Mouse (Mus musculus) myocyte (in vitro differentiated cells): Measurements from ENCODE around the gene Ep400. TPM values are rescaled to one million over a fixed set of nuclear protein-coding genes. Genes with fewer than 3 reads are reported as not detected.

Experiments used
- H3K27me3 ChIP-seq: one replicate; pipeline ENCODE4 v1.6.1; 2011; ENCODE audit not compliant: control insufficient read depth, insufficient read depth, insufficient read length
- H3K36me3 ChIP-seq: one replicate; pipeline ENCODE4 v1.6.1; 2011; ENCODE audit not compliant: control insufficient read depth, insufficient read depth
- H3K4me2 ChIP-seq: one replicate; pipeline ENCODE4 v1.6.1; 2011; ENCODE audit warnings: low read depth, control low read depth
- H3K4me3 ChIP-seq: one replicate; pipeline ENCODE4 v1.5.1; 2011; ENCODE audit warnings: mild to moderate bottlenecking, control low read depth, moderate library complexity
- H3K79me2 ChIP-seq: one replicate; pipeline ENCODE4 v1.6.1; 2011; ENCODE audit not compliant: control insufficient read depth, insufficient read depth
- H3ac ChIP-seq: one replicate; pipeline ENCODE4 v1.6.1; 2011; ENCODE audit not compliant: control insufficient read depth, insufficient read length
- CEBPB ChIP-seq: IDR thresholded peaks from 2 replicates; pipeline ENCODE4 v1.6.1; 2011; ENCODE audit warnings: mild to moderate bottlenecking, moderate library complexity; ENCODE audit not compliant: poor library complexity, insufficient read depth, severe bottlenecking
- E2F4 ChIP-seq: IDR thresholded peaks from one replicate; pipeline ENCODE4 v1.6.1; 2011; ENCODE audit warnings: mild to moderate bottlenecking, control low read depth, moderate library complexity; ENCODE audit not compliant: insufficient read depth
- MAX ChIP-seq: IDR thresholded peaks from one replicate; pipeline ENCODE4 v1.6.1; 2011; ENCODE audit warnings: low read depth, mild to moderate bottlenecking, control low read depth
- MYOD1 ChIP-seq, 3 experiments: IDR thresholded peaks; one replicate each; pipeline ENCODE4 v1.6.1; 2011; ENCODE audit warnings: control low read depth in 2 of 3, low read depth in 2 of 3, mild to moderate bottlenecking in 2 of 3, moderate library complexity in 1 of 3; ENCODE audit not compliant: insufficient read length in 2 of 3, control insufficient read depth in 1 of 3
- MYOG ChIP-seq, 3 experiments: IDR thresholded peaks; one replicate each; pipeline ENCODE4 v1.6.1; 2011; ENCODE audit warnings: control low read depth in 2 of 3, low read depth in 2 of 3, mild to moderate bottlenecking in 2 of 3; ENCODE audit not compliant: insufficient read length in 2 of 3, control insufficient read depth in 1 of 3, insufficient read depth in 1 of 3
- POLR2A ChIP-seq: IDR thresholded peaks from one replicate; pipeline ENCODE4 v1.6.1; 2011; ENCODE audit warnings: low read depth, mild to moderate bottlenecking, control low read depth, moderate library complexity; ENCODE audit not compliant: insufficient read length
- POLR2AphosphoS2 ChIP-seq: IDR thresholded peaks from one replicate; pipeline ENCODE4 v1.6.1; 2011; ENCODE audit warnings: low read depth, control low read depth; ENCODE audit not compliant: insufficient read length
- REST ChIP-seq: IDR thresholded peaks from one replicate; pipeline ENCODE4 v1.6.1; 2011; ENCODE audit warnings: mild to moderate bottlenecking, control low read depth, moderate library complexity; ENCODE audit not compliant: insufficient read depth, insufficient read length
- SRF ChIP-seq: IDR thresholded peaks from one replicate; pipeline ENCODE4 v1.6.1; 2011; ENCODE audit warnings: low read depth; ENCODE audit not compliant: control insufficient read depth, insufficient read length
- TCF12 ChIP-seq: IDR thresholded peaks from one replicate; pipeline ENCODE4 v1.6.1; 2011; ENCODE audit warnings: mild to moderate bottlenecking, control low read depth; ENCODE audit not compliant: poor library complexity, insufficient read depth, severe bottlenecking
- TCF3 ChIP-seq: IDR thresholded peaks from one replicate; pipeline ENCODE4 v1.6.1; 2011; ENCODE audit warnings: low read depth, control low read depth; ENCODE audit not compliant: insufficient read length
- USF1 ChIP-seq: IDR thresholded peaks from one replicate; pipeline ENCODE4 v1.6.1; 2011; ENCODE audit warnings: low read depth, mild to moderate bottlenecking, control low read depth, moderate library complexity
- polyA plus RNA-seq: library from polyadenylated mRNA; unstranded; fragments of >200 nt; fragmentation: generic; extraction: Trizol; gene quantifications from one replicate; pipeline ENCODE4 v1.2.1, GENCODE M21; 2012; ENCODE audit warnings: missing spikeins

Gene Ep400
- polyA plus RNA-seq, 1 experiment = 22.0 TPM

DNA sequence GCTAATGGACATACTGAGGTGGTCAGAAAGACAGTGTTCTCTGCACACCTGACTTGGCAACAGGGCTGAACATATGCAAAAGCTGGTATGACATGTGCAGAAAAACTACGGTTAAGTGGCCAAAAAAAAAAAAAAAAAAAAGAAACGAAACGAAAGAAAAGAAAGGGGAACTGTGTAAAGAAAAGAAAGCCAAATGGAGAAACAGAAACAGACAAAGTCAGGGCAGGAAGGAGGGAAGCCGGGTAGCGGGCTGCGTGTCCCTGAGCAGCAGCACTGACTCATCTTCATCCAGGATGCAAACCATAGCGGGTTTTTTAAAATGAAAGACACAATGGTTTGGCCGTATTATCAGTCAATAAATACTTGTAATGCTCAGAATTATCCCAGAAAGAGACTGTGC is 88.5 kb downstream of the Ep400 start:
- no peak overlapping the region for H3K4me2 ChIP-seq
- no peak overlapping the region for H3ac ChIP-seq
- TF ChIP-seq CEBPB (no peak), SRF (no peak), POLR2A (no peak), REST (no peak), TCF12 (no peak), TCF3 (no peak), E2F4 (no peak), MAX (no peak), MYOD1 (IDR thresholded peaks at IDR 0.05; ENCODE audit: control insufficient read depth in 1 of 3, insufficient read length in 2 of 3, low read depth in 2 of 3) (no peak)
- no peaks in the 10 kb centered on the region for H3K27me3 ChIP-seq
- peaks cover 54% of the 10 kb centered on the region for H3K36me3 ChIP-seq
- no peaks in the 10 kb centered on the region for H3K79me2 ChIP-seq
- H3K4me3 ChIP-seq = no peak overlapping the region

DNA sequence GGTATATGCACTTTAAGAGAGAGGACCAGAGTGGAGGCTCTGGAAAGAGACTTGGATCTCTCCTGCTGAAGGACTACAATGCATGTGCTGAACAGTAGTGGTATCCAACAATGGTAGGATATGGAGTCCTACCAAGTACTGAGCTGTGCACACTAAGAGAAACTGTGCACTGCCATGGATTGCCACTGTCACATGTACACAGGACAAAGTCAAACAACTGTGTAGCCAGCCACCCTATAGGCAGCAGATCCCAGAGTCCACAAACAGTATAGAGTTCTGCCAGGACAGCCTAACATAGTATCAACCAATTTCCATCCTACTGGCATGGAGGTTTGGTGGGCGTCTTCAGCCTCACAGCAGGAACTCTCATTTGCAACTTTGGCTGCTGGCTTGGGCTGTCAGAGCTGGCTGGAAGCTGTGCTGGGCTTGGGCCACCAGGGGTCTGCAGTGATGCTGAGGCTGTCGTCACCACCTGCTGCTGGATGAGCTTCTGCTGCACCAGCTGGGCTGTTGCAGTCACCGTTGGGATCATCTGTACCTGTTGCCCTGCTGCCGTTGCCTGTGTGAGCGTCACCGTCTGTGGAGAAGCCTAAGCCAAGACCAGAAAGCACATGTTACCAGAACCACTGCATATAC is 104.9 kb downstream of the Ep400 start:
- TF ChIP-seq TCF12 (no peak), USF1 (no peak), SRF (no peak), POLR2A (peak; percentile 31), REST (no peak)
- Histone ChIP-seq H3K36me3 (peaks cover 50% of the 10 kb centered on the region), H3ac (no peak overlapping the region), H3K4me2 (no peak overlapping the region), H3K27me3 (no peaks in the 10 kb centered on the region), H3K4me3 (no peak overlapping the region), H3K79me2 (no peaks in the 10 kb centered on the region)

GRCm38 (mm10) chr5:110664750-110665269 is 105.7 kb downstream of the Ep400 start:
- H3K79me2 ChIP-seq = no peaks in the 10 kb centered on the region
- H3K27me3 ChIP-seq = no peaks in the 10 kb centered on the region
- no peak overlapping the region for H3K4me3 ChIP-seq
- H3K36me3 ChIP-seq = peaks cover 46% of the 10 kb centered on the region
- no peak overlapping the region for H3ac ChIP-seq
- no peak overlapping the region for H3K4me2 ChIP-seq
- TF ChIP-seq MYOD1 (IDR thresholded peaks at IDR 0.05; ENCODE audit: control insufficient read depth in 1 of 3, insufficient read length in 2 of 3, low read depth in 2 of 3) (no peak), POLR2A (peak; percentile 18), POLR2AphosphoS2 (peak; percentile 52)

- Histone ChIP-seq H3K27me3 (no peaks in the 10 kb centered on the region), H3ac (no peak overlapping the region), H3K4me3 (no peak overlapping the region), H3K36me3 (peaks cover 46% of the 10 kb centered on the region), H3K79me2 (no peaks in the 10 kb centered on the region), H3K4me2 (no peak overlapping the region)
- no peak for TF ChIP-seq MYOG (IDR thresholded peaks at IDR 0.05; ENCODE audit: control insufficient read depth in 1 of 3, insufficient read depth in 1 of 3, insufficient read length in 2 of 3, low read depth in 2 of 3)
- TF ChIP-seq E2F4 = no peak
- TF ChIP-seq SRF = no peak
- no peak for TF ChIP-seq CEBPB
- no peak for TF ChIP-seq TCF3
- no peak for TF ChIP-seq POLR2A
- no peak for TF ChIP-seq TCF12
- TF ChIP-seq MAX = no peak
- TF ChIP-seq POLR2AphosphoS2 = no peak
- no peak for TF ChIP-seq USF1
- no peak for TF ChIP-seq REST
- TF ChIP-seq MYOD1 (IDR thresholded peaks at IDR 0.05; ENCODE audit: control insufficient read depth in 1 of 3, insufficient read length in 2 of 3, low read depth in 2 of 3) = no peak
These were observed 106.5 kb downstream of the Ep400 start for GRCm38 (mm10) chr5:110664041-110664440.

DNA sequence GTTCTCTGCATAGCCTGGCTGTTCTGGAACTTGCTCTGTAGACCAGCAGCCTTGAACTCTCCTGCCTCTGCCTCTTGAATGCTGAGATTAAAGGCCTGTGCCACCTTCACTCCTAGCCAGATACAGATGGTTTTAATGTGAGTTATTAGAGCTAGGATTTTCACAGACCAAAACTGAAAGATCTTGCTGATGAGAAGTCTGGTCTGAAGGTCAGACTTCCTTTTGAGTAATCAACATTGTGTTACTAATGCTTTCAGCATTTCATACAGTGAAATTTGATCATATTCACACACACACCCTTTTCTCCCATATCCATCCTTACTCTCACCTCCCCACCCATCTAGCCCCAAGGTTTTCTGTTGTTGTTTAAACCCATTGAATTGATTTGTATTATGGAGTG is 110.8 kb downstream of the Ep400 start:
- H3K36me3 ChIP-seq = peaks cover 49% of the 10 kb centered on the region
- H3K79me2 ChIP-seq = peaks cover 3% of the 10 kb centered on the region
- H3ac ChIP-seq = no peak overlapping the region
- peak overlapping the region; percentile 60 for H3K4me2 ChIP-seq
- no peak overlapping the region for H3K4me3 ChIP-seq
- TF ChIP-seq POLR2AphosphoS2 = no peak
- no peak for TF ChIP-seq TCF3
- TF ChIP-seq USF1 = no peak
- peak; percentile 70 for TF ChIP-seq CEBPB
- no peak for TF ChIP-seq E2F4
- no peak for TF ChIP-seq REST
- TF ChIP-seq TCF12 = no peak
- no peak for TF ChIP-seq POLR2A
- H3K27me3 ChIP-seq = no peaks in the 10 kb centered on the region

GRCm38 (mm10) chr5:110653686-110654085 is 116.8 kb downstream of the Ep400 start:
- Histone ChIP-seq H3K4me2 (peak overlapping the region; percentile 87), H3K4me3 (peak overlapping the region; percentile 82), H3ac (peak overlapping the region; percentile 91), H3K27me3 (no peaks in the 10 kb centered on the region), H3K79me2 (peaks cover 17% of the 10 kb centered on the region), H3K36me3 (peaks cover 30% of the 10 kb centered on the region)
- TF ChIP-seq SRF = no peak
